Mouse (Mus musculus) liver, adult 2 months (tissue): ENCODE data around the gene Trip13.

ENCODE experiments used
- CTCF ChIP-seq: fragments of 200-500 bp; IDR thresholded peaks from 2 replicates; pipeline ENCODE4 v1.5.1; 2011; ENCODE audit warnings: low read depth, low read length, control low read depth
- POLR2A ChIP-seq: fragments of 200-500 bp; IDR thresholded peaks from 2 replicates; pipeline ENCODE4 v1.6.1; 2011; ENCODE audit warnings: low read length, control low read depth; ENCODE audit not compliant: insufficient read depth; ENCODE audit errors: extremely low read depth

- TF ChIP-seq POLR2A (no peak), CTCF (no peak)
These were observed 65.4 kb downstream of the Trip13 start for GRCm38 (mm10) chr13:73872159-73872558.
